Mouse (Mus musculus): ENCODE measurements around the gene Ddx25.

Gene Ddx25

GRCm38 (mm10) chr9:35541024-35541423 lies 17.3 kb downstream of the Ddx25 start:
- no peak for DNase-seq

GRCm38 (mm10) chr9:35539001-35539750 lies 19.2 kb downstream of the Ddx25 start:
- no peak for DNase-seq

GRCm38 (mm10) chr9:35535876-35536275 lies 22.5 kb downstream of the Ddx25 start:
- DNase-seq, result no peak

GRCm38 (mm10) chr9:35535110-35535509 lies 23.2 kb downstream of the Ddx25 start:
- peak; percentile 31 for DNase-seq

- DNase-seq, result no peak
These were observed 25.1 kb downstream of the Ddx25 start for GRCm38 (mm10) chr9:35533266-35533665.

- DNase-seq, result no peak
These were observed 28.5 kb downstream of the Ddx25 start for GRCm38 (mm10) chr9:35529796-35530195.

GRCm38 (mm10) chr9:35529141-35529540 lies 29.2 kb downstream of the Ddx25 start:
- DNase-seq, result no peak

- DNase-seq, result peak; percentile 65
These were observed 34.4 kb downstream of the Ddx25 start for GRCm38 (mm10) chr9:35523941-35524411.

GRCm38 (mm10) chr9:35523541-35523940 lies 34.8 kb downstream of the Ddx25 start:
- DNase-seq, result no peak

GRCm38 (mm10) chr9:35522821-35523515 lies 35.4 kb downstream of the Ddx25 start:
- DNase-seq, result no peak

- DNase-seq, result no peak
These were observed 36.1 kb downstream of the Ddx25 start for GRCm38 (mm10) chr9:35522241-35522640.

- no peak for DNase-seq
These were observed 37.5 kb downstream of the Ddx25 start for GRCm38 (mm10) chr9:35520631-35521348.

GRCm38 (mm10) chr9:35518169-35518568 lies 40.2 kb downstream of the Ddx25 start, which contains the start of gene Gm1113:
TSS of gene Gm1113 (minus strand) at chr9:35518269.
- no peak for DNase-seq

- no peak for DNase-seq
These were observed 41.6 kb downstream of the Ddx25 start for GRCm38 (mm10) chr9:35516711-35517110.

GRCm38 (mm10) chr9:35516182-35516581 lies 42.1 kb downstream of the Ddx25 start:
- DNase-seq, result no peak

GRCm38 (mm10) chr9:35513900-35514299 lies 44.4 kb downstream of the Ddx25 start:
- no peak for DNase-seq

- no peak for DNase-seq
These were observed 50.1 kb downstream of the Ddx25 start for GRCm38 (mm10) chr9:35508234-35508633.

- no peak for DNase-seq
These were observed 55.8 kb downstream of the Ddx25 start for GRCm38 (mm10) chr9:35502361-35503000.

GRCm38 (mm10) chr9:35499946-35500345 lies 58.4 kb downstream of the Ddx25 start:
- DNase-seq, result no peak

- no peak for DNase-seq
These were observed 62.9 kb downstream of the Ddx25 start for GRCm38 (mm10) chr9:35495471-35495870.

- DNase-seq, result no peak
These were observed 63.4 kb downstream of the Ddx25 start for GRCm38 (mm10) chr9:35494937-35495336.

- DNase-seq, result no peak
These were observed 64.6 kb downstream of the Ddx25 start for GRCm38 (mm10) chr9:35493733-35494092.

Measured in kidney, adult 18-20 months (tissue).